Mouse (Mus musculus): Measurements from ENCODE around the gene Galnt15.

- TF ChIP-seq POLR2A (IDR thresholded peaks at IDR 0.05; ENCODE audit: insufficient read depth, low read length) (no peak), CTCF (IDR thresholded peaks at IDR 0.05; ENCODE audit: low read depth, low read length) (no peak), EP300 (IDR thresholded peaks at IDR 0.05; ENCODE audit: insufficient read depth, low read depth, low read length) (no peak)
These were observed 66.9 kb downstream of the Galnt15 start for GRCm38 (mm10) chr14:32095646-32096045.
